Mouse (Mus musculus) right cerebral cortex, postnatal 36 days (tissue): ENCODE results near the gene Esyt1.
"Not testable (repeated sequence)": the region's sequence is repeated elsewhere in the genome, so short reads cannot be mapped to it uniquely, and the experiment has no call there.

Experiments used
- DNase-seq, 2 experiments: peaks; one replicate each; pipeline ENCODE4 v3.0.0; 2022; ENCODE audit warnings: low spot score in 2 of 2, mixed read lengths in 1 of 2

Gene Esyt1

DNA sequence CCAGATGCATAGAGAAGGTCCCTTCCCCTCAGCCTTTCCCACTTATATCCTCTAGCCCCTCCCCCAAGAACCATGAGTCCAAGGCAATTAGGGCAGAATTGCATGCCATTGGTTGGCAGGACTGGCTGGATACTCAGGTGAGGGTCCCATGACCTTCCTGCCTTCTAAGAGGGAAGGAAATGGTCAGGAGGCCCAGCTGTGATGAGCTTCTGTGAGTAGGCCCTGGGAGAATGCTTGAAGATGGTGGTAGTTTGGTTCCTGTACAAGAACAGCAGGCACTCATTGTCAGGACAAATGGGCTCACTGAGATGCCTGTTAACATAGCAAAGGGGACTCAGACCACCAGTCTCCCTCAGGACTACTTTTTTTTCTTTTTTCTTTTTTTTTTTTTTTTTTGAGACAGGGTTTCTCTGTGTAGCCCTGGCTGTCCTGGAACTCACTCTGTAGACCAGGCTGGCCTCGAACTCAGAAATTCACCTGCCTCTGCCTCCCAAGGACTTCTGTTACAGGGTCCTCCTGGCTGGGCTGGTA, 12.7 kb upstream of the Esyt1 start:
- no peak for DNase-seq

DNA sequence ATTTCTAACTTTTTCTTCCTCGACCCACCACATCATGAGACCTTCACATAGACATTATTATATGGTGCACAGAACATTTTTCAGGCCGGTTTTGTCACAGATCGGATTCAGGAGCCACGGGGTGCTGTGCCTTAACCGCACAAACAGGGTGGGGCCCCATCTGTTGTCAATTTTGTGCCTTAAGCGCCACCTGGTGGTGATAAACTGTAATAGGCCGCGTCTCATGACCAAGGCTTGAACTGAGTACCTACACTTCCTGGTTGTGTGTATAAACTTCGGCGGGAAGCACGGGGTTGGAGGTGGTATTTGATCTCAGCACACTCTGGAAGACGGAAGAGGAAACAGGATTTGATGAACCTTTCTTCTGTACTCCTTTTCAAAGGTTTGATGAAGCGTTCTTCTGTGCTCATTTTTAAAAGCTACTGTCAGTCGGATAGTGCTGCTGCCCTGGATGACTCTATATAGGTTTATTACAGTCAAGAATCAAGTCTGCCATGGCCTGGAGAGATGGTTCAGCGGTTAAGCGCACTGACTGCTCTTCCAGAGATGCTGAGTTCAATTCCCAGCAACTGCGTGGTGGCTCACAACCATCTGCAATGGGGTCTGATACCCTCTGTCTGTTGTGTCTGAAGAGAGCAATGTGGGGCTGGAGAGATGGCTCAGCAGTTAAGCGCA, 10.7 kb upstream of the Esyt1 start:
- peak; percentile 80 for DNase-seq

DNA sequence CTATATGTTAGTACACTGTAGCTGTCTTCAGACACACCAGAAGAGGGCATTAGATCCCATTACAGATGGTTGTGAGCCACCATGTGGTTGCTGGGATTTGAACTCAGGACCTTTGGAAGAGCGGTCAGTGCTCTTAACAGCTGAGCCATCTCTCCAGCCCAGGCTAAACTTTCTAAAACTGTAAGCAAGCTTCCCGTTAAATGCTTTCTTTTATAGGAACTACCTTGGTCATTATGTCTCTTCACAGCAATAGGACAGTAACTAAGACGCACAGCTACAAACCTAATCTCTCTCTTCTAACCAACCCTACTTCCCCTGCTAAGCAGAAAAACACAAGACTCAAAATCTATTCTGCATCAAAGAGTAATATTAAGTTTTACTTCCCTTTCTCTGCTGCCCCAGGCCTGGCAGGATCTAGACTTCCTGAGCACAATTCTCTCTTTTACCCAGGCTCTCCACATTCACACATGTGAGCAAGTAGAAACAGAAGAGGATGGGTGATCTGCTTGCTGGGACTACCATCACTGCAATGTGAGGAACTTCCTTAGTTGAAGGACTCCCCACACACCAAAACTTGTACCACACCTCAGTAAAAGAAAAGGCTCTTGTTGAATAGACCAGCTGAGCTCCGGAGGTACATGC, 10.1 kb upstream of the Esyt1 start:
- DNase-seq, result no peak

DNA sequence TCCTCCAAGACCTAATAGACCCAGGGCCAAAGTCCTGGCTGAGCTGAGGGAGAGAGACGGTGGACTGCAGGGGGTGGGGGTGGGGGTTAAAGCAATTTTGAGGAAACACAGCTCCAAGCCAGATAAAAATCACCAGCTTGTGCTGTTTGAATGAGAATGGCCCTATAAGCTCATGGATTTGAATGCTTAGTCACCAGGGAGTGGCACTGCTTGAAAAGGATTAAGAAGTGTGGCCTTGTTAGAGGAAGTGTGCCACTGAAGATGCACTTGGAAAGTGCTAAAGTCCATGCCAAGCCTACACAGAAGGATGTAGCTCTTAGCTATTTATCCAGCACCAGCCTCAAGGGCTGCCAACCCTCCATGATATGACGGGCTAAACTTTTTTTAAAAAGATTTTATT, 9.5 kb upstream of the Esyt1 start:
- no peak for DNase-seq

DNA sequence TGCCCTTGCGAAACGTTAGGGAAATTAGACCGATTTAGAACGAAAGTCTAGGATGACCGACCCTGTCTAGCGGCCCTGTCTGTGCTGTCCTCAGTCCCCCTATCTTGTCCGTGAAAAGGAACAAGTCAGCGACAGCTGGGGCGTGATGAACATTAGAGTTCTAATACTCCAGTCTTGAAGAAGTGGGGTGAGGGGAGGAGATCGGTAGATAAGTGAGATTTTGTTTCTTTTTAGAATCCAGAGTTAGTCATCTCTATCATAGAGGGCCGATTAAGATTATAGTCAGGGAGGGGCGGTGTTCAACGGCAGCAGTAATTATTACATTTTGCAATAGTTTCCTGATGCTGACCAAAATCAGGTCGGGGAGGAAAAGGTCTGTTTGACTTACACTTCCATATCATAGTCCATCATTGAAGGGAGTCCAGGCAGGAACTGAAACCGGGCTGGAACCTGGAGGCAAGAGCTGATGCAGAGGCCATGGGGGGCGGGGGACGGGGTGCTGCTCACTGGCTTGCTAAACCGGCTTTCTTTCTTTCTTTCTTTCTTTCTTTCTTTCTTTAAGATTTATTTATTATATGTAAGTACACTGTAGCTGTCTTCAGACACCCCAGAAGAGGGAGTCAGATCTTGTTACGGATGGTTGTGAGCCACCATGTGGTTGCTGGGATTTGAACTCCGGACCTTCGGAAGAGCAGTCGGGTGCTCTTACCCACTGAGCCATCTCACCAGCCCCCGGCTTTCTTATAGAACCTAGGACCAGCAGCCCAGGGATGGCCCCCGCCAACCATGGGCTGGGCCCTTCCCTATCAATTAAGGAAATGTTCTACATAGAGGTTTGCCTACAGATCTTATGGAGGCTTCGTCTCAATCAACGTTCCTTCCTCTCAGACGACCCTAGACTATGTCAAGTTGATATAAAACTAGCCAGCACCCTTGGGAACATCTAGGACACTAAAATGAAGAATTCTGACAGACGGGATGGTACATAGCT, 990 bp upstream of the Esyt1 start:
- no peak for DNase-seq

DNA sequence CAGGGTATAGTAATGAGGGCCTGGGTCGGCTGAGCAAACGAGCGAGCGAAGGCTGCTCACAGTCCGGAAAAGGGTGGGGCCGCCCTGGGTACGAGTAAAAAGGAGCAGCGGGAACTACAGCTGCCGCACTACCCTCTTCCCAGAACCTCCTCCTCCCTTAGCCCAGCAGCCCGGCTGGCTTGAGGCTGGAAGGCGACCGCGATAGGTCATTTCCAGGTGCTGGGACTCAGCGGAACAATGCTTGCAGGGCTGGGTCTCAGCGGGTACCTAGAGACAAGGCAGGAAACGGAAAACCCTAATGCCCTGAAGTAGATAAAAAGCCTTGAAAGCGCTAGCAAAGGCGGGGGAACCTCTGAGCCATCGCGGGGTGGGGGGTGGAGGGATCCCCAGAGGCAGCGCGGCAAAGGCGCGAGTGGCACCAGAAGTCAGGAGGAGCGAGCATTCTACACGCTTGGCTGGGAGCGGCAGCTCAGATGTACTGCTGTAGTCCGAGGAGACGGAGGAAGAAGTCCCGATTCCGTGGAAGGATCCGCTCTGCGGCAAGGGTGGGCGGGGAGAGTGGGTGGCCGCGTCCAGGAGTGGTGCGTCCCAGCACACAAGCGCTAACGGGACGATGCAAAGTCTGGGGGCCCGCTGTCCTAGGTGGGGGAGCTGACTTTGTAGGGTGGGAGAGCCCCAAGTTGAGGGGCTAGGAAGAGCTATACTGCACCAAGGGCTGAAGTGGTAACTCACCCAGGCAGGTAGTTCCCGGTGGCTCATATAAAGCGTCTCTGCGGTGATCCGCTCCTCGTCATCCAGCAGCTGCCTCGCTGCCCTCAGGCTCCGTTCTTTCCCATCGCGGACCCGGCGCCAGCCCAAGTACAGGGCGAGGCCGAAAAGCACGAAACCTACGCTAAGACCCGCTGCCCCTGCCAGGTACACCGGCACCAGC, 674 bp downstream of the Esyt1 start:
- peak in 1 of 2 experiments; percentile 15 for DNase-seq

DNA sequence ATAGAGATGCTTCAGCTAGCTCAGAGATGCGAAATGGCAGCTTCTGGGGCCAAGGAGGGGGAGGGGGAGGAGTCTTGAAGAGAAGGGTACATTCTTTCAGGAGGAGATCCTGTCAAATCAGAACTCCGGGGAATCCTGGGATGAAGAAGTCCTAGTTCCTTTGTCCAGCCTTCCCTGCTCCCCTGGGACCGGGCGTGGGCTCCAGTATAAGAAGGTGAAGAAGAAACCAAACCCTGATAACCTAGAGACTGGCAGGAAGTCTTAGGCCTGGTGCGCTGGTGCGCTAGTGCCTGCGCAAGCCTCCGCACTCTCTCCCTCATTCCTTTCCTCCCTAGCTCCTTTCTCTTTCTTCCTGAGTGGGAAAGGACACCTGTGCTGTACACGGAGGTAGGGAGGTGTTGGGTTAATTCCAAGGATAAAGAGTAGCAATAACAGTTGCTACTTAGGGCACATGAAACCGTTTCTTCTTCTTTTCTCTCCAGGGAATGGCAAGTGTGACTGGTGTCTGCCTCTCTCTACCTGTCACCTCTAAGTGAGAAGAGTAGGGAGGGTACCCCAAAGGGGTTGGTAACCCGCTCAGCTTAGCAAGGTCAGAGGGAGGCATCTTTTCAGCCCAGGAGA, 1.4 kb downstream of the Esyt1 start:
- no peak for DNase-seq

DNA sequence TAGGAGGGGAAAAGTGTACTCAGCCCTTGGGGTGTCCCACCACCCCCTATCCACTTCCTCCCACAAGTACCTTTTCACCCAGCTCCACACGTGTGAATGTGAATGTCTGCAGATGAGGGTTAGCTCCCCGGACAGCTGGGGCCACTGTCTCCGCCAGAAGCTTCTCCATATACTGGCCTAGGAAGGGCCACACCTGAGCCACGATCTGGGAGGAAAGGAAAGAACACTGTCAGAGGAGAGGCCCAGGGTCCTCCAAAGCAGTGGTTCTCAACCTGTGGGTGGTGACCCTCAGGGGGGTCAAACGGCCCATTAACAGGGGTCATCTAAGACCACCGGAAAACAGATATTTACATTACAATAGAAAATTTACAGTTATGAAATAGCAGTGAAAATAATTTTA, 3.3 kb downstream of the Esyt1 start:
- DNase-seq, result no peak

DNA sequence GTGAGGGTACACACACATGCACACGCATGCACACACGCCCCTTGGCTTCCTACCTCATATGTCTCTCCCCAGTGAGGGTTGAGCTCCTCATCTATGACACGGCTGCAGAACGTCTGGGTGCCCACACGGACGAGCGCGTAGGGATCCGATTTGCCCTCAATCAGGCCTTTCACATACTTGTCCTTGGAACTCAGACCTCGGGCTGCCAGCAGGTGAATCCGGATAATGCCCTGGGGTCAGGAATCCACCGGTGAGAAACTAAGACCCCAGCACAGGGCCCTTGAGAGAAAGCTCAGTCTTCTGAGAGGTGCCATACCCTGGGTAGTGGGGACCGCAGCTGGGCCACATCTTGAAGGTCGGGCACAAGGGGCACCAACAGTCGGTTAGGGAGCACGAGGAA, 5.1 kb downstream of the Esyt1 start:
- DNase-seq, result no peak

DNA sequence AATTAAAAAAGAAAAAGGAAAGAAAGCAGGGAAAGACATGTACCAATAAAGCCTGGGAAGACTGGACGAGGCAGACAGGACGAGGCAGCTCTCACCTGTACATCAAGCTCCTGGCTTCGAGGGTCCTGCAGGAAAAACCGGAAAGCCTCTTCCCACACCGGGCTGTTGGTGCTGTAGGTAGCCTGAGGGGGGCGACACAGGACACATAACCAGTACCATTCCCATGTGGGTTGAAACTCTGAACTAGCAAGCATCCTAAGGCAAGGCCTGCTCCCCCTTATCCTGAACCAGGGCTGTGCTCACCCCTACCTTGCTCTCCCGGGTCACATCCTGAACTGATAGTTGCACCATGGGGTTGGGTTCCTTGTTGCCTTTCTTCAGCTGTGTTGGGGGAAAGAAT, 6.8 kb downstream of the Esyt1 start:
- DNase-seq, result peak in 1 of 2 experiments; percentile 36

DNA sequence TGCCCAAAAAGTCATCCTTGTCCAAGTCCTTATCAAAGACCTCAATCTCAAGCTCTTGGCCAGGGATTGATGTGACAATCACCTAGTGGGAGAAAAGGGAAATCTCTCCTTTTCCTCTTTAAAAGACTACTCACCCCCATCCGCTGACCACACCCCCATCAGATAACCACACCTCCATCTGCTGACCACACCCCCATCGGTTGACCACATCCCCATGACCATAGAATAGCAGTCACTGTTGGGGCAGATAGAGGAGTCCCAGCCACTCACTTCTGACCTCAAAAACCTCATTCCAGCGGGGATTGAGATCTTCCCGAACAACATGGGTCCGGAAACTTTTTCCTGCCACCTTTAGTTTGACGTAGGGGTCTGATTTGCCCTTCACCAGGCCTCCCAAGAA, 9.0 kb downstream of the Esyt1 start:
- DNase-seq, result no peak

DNA sequence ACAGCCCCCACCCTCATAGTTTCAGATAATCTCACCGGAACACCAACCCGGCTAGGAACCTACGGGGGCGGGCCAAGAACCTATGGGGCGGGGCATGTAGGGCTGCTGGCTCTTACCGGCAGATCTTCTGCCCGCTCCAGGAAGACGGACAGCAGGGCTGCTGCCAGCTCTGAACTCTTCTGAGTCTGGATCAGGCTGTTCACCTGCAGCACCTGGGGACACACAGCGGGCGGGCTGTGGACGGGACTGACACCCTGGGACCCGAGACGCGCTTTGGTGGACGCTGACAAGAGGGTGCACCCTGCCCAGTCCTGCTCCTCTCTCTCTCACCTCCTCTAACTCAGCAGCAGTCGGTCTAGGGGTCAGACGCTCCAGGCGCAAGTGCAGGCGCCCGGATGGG, 9.6 kb downstream of the Esyt1 start:
- DNase-seq, result no peak

DNA sequence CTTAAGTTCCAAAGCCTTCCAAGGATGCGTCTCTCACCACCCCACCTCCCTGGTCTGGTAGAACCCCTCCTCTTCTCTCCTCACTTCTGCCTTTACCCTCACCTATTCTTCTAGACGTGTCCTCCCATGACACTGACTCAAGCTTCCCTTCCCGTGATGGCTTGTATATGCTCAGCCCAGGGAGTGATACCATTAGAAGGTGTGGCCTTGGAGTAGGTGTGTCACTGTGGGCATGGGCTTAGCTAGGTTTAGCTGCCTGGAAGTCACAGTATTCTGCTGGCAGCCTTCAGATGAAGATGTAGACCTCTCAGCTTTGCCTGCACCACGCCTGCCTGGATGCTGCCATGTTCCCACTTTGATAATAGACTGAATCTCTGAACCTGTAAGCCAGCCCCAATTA, 10.6 kb downstream of the Esyt1 start:
- DNase-seq, result no peak

DNA sequence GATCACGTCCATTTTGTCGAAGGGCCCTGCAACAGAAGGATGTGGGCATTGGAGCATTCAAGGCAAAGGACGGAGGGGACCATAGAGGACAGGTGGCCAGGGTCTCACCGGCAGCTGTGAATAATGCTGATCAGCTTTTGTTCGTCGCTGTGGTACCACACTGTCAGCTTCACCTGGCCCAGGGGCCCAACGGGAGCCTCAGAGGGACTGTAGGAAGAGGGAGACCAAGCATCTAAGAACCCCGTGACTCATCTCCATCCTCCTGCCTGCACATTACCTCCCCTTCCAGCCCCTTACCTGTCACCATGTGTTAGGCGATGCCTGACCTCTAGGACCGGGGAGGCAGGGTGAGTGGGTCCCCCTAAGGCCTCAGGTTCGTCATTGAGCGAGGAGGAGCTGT, 13.9 kb downstream of the Esyt1 start:
- no peak for DNase-seq

DNA sequence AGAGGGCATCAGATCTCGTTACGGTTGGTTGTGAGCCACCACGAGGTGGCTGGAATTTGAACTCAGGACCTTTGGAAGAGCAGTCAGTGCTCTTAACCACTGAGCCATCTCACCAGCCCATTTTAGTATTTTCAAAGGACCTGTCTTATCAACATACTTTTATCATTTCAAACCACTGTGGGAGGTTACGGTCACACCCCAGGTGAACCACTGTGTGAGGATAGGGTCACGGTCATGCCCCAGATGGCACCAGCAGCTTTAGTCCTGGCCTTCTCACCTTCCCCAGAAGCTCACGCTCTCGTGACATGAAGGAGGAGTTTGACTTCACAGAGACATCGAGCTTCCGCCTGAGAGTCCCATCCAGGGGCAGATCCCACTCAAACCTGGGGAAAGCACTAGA, 14.5 kb downstream of the Esyt1 start:
- no peak for DNase-seq

DNA sequence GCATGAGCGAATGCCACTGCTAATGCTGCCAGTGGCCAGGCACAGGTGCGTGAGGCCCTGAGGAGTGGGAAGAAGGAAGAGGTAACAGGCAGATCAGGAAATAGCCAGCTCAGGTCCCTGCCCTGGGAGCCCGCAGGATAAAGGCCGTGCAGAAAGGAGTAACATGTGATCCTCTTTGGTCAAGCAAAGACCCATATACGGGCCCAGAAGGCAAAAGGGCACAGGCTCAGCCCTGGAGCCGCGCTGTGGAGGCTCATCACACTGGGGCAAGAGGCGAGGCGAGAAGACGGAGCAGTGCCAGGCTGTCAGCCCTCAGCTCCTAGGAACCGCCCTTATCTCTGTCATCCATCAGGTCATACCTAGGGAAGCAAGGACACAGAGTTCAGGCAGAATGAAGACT, 15.4 kb downstream of the Esyt1 start:
- no peak for DNase-seq

DNA sequence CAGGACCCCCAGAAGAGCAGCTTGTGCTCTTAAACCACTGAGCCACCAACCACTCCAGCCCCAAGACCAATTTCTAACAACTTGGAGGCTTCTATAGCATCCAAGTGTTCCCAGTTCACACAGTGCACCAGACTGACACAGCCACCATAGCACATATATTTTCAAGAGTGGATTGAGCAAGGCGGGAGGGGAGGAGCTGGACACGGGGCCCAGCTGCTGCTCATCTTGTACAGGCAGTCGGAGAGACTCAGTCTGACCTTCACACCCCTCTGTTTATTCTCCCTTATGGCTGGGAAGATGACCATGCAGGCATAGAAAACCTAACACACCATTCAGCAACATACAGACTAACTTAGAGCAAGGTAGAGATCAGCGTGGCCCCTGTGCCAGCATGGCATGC, 15.8 kb downstream of the Esyt1 start:
- DNase-seq, result no peak

DNA sequence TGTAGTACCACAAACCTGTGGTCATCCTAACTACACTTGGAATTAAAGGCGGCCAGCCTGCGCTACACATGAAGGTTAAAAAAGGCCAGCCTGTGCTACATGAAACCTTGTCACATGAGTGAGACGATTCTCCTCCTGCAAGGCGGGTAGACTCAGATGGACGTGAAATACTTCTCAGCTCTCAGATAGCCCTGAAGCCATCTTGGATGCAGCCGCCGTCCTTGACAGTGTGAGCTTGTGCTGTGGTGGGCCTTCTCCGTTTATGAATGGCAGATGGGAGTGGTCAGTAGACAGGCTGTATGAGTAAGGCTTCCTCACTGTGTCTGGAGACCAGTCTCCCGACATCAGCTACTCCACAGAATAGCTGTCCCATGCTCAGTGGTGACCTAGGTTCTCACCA, 16.5 kb downstream of the Esyt1 start:
- DNase-seq, result no peak

DNA sequence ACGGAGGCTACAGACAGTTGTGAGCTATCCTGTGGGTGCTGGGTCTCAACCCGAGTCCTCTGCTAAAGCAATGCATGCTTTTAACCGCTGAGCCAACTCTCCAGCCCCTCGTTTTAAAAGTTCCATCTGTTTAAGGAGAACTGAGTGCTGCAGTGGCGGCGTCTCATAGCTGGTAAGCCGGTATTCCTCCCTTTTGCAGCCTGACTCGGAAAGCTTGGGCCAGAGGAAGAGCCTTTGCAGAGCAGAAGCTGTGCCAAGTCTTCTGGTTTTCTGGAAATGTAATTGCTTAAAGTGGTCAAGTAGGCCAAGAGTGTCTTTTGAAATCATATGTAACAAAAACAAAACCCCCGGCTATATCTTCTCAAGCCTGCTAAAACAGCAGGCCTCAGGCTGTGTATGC, 17.4 kb downstream of the Esyt1 start:
- DNase-seq, result no peak

DNA sequence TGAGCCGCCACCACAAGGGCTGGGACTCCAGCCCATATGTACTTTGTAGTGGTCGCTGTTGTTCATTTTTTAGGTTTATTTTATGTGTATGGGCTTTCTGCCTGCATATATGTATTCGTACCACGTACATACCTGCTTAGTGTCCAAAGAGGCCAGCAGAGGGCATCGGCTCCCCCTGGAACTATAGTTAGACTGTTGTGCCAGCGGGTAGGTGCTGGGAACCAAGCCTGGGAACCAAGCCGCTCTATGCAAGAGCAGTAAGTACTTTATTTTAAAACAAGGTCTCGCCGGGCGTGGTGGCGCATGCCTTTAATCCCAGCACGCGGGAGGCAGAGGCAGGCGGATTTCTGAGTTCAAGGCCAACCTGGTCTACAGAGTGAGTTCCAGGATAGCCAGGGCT, 19.7 kb downstream of the Esyt1 start:
- DNase-seq, result no peak

DNA sequence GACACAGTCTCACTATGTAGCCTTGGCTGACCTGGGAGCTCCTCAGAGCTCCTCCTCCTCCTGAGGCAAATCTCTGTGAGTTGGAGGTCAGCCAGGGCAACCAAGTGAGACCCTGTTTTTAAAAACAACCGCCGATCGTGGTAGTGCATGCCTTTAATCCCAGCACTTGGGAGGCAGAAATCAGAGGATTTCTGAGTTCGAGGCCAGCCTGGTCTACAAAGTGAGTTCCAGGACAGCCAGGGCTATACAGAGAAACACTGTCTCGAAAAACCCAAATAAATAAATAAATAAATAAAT, 20.4 kb downstream of the Esyt1 start:
- not testable (repeated sequence) for DNase-seq
